Mouse (Mus musculus): ENCODE results near the gene Lmna. TPM values are rescaled to one million over a fixed set of nuclear protein-coding genes. Genes with fewer than 3 reads are reported as not detected.

The Lmna gene
- total RNA-seq, 1 experiment from 2014 or later, result 91.1 TPM

DNA sequence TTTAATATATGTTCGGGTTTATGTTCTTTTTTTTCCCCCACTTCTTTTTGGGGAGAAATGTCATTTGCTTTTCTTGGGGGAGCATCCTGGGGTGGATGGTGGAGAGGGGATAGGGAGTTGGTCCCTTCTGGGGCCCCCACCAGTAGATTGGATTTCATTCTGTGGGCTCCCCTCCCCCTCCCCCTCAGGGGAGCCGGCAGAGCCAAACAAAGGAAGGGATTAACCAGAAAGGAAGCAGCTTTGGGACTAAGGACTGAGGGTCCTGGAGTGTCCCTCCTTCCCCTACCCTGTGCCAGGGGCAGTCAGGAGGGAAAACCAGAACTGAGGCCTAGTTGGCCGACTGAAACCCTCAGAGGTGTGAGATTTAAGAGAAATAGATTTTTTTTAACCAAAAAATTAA lies 29.6 kb upstream of the Lmna start:
- no peak for DNase-seq

DNA sequence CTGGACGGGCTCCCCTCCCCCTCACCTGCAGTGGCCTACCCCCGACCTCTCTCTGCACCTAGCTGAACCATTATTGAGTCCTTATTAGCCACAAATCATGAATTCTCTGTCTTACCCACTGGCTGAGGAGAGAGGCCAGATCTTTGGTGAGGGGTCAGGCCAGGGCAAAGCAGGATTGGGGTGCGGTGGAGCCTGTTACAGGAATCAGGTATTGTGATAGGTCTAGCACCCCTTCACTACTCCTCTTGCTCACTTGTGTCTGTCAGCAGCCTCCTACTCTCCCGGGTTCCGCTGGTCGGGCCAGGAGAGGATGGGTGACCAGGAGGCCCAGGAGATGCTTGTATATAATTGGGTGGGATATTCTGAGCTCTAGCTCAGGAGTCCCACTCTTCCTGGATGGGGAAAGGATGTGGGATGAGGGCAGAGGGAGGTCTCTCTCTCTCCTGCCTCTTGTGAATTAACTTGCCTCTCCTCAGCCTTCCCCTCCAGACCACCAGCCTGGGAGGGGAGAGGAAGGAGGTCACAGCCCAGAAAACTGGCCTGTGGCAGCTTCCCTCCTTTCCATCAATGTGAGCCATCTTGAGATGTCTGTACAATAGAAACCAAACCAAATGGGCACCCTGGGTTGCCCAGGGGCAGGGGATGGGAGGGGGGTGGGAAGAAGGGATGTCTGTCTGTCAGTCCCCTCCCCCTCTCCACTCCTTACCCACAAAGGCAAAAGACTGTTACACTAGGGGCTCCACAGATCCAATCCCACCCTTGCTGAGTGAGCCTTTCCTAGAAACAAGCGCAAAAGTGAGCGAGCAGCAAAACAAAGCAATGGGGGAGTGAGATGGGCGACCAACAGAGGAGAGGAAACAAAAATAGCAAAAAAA lies 28.8 kb upstream of the Lmna start:
- no peak for DNase-seq

DNA sequence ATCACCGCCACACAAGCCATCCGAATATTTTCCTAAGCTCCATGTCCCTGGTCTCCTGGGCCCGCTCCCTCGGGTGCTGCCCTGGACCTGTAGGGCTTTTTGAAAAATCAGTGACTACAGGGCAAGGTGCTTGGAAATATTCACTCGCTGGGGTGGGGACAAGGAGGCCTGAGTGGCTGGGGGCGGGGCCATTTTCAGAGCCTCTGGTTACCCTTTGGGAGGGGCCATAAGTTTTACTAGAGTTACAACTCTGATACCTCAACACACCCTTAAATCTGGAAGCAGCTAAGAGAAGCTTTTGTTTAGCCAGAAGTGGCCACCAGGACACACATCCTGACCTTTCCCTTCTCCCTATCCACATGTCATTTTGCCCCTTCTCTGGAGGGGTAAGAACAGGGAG lies 27.4 kb upstream of the Lmna start:
- DNase-seq, result no peak

DNA sequence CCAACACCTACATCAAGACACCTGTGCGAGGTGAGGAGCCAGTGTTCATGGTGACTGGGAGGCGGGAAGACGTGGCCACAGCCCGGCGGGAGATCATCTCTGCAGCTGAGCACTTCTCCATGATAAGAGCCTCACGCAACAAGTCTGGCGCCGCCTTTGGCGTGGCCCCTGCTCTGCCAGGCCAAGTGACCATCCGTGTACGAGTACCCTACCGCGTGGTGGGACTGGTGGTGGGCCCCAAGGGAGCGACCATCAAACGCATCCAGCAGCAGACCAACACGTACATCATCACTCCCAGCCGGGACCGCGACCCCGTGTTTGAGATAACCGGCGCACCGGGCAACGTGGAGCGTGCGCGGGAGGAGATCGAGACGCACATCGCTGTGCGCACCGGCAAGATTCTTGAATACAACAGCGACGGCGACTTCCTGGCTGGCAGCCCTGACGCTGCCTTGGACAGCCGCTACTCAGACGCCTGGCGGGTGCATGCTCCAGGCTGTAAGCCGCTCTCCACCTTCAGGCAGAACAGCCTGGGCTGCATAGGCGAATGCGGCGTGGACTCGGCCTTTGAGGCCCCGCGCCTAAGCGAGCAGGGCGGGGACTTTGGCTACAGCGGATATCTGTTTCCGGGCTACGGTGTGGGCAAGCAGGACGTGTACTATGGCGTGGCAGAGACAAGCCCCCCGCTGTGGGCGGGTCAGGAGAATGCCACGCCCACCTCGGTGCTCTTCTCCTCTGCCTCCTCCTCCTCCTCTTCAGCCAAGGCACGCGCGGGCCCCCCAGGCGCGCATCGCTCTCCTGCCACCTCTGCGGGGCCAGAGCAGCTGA lies 26.6 kb upstream of the Lmna start:
- DNase-seq, result peak; percentile 76

DNA sequence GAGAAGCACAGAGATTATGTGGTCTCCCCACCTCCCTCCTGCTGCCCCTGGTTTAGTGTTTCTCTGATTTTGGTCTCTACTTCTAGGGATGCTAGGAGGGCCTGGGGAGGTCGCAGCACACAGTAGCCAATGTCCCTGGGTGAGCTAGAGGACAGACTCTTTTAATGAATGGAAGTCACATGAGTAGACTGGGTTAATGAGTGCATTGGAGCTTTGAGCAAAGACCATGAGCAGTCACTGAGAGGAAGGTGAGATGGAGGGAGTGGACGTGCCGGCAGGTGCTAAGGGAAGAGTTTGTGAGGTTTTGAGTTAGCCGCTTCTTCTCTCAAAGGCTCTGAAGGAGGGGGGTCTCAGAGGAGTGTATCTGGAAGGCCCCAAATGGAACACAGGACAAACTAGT lies 25.8 kb upstream of the Lmna start:
- DNase-seq, result no peak

DNA sequence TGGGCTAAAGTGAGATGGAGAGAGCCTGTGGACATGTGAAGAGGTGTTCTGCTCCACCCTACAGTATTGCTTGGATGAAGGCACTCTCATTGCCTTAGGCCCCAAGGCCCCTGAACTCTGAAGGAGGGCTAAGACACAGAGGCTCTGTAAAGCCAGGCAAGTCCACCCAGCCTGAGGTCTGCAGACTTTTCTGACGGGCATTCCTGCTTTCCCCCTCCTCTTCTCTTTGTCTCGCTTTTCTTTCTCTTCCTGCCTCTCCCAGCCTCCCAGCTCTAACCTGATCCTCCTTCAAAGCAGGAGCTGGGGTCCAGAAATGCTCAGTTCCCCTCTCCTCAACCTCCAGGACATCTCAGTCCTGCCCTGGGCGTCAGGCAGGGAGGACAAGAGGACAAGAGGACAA lies 25.2 kb upstream of the Lmna start:
- DNase-seq, result no peak

DNA sequence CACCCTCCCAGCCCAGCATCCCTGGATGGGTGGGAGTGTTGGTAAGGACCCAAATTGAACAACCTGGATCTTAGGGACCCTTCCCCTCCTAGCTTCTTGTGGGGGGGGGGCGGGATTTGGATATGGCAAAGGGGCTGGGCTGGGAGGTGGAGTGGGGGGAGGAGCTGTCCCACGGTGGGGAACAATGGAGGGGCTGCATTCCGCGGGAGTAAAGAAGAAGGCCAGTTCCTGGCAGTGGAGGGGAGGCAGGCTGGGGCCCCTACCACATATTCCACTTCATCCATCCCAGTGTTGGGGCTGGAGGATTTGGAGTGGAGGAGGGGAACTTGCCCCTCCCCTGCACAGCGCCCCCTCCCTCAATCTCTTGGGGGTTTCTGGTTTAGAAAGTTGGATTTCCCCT lies 23.9 kb upstream of the Lmna start:
- DNase-seq, result no peak

DNA sequence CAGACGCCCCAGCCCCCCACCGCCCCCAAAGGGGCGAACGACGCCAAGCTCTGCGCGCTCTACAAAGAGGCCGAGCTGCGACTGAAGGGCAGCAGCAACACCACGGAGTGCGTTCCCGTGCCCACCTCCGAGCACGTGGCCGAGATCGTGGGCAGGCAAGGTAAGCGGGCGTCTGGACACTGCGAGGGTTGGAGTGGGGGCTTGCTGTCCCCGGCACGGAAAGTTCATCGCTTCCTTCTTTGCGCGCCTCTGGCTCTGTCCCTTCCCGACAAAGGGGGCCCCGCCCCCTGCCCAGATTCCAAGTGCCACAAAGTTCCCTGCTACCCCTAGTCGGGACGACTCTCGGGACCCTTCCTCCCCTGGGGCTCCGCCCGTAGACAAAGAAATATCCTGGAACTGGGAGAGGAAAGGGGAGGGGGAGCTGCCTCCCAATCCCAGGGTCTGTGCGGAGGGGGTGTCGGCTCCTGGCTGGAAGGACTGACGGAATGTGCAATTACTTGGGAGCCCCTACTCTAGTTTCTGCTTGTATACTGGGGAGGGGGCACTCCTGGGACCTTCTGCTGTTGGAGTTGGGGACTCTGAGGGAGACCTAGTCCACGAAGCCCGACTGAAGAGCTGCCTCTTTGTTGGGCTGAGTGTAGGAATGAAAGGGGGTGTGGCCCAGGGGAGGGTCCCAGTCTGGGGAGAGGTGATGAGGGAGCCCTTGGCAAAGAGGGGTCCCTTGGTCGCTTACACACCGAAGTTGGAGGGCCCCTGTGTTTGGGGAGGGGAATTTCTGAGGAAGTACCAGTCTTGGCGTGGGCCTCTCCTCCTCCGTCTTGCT lies 23.1 kb upstream of the Lmna start:
- no peak for DNase-seq

DNA sequence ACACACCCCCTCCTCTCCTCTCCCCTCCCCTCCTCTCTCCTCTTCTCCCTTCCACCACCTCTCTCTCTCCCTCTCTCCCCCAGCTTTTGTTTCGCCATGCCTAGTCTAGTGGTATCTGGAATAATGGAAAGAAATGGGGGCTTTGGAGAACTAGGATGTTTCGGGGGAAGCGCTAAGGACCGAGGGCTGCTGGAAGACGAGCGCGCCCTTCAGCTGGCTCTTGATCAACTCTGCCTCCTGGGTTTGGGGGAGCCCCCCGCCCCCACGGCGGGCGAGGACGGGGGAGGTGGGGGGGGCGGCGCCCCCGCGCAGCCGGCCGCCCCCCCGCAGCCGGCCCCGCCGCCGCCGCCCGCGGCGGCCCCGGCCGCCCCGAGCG lies 22.5 kb upstream of the Lmna start, which contains the start of gene Mex3a:
Gene Mex3a (plus strand): TSS at position 97 of the 376 bp plus-strand sequence.
- no peak for DNase-seq

DNA sequence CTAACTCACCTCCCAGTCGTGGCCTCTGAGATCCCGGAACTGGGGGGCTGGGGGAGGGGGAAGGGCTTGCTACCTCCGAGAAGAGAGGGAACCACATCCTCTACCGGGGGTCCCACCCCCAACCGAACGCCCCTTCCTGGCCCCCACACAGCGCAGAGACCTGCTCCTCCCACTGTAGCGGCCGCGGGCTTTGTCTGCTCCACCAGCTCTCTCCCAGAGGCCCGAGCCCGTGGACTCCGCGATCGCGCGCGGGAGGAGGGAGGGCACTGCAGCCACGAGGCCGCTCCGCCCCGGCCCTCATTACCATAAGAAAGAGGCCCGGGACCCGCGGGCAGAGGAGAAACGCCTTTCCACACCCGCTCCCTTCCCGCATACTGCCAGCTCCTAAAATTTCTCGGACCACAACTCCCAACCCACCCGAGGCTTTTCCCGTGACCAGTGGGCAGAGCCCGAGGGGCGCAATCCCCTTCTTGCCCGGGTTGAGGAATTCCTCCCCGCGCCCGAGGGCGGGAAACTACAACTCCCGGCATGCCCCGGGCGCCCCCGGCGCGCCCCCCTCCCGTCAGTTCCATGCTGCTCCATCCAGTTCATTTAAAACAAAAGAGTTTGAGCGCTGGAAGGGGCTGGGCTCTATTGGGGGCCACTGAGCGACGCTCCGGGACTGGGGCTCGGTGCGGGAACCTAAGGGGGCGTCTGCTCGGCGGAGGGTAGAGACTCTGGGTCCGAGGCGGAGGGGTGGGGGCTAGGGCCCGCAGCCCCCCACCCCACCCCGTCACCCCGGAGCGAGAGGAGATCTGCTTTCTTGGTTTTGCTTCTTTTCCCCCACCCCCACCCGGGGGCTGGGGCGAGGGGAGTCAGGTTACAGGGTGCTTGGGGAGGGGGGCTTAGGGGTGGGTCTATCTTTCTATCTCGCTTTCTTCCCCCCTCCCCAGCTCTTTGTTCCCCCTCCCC lies 21.9 kb upstream of the Lmna start:
- peak; percentile 87 for DNase-seq

DNA sequence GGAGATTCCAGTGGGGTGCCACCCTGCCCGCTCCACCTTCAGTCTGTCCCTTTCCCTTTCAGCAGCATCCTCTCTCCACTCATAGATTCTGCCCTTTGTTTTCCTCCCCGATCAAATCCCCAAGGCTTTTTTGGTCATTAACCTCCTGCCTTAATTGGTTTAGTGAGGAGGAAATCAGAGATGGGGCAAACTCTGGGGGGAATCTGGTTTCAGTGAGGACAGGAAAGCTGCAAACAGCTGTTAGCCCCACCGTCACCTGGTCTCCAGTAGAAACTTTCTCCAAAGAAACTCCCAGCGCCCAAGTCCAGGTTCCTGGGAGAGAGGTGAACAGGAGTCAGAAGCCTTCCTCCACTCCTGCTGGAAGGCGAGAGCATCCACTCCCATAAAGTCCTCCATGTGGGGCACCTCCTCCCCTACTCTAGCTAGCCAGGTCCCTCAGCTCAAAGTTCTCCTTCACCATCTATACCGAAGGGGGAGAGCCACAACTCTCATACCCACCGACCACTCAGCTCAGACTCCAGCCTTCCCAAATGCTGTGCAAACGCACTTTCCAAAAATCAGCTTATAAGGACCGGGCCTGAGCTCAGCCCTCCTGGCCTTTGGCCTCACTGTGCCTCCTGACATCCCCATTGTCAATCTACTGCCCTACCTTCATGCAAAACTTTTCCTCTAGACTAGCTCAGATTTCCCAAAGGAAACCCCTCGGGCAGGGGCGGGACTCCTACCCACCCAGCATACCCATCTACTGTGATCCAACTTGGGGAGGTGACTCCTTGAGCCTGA lies 20.5 kb upstream of the Lmna start:
- no peak for DNase-seq

DNA sequence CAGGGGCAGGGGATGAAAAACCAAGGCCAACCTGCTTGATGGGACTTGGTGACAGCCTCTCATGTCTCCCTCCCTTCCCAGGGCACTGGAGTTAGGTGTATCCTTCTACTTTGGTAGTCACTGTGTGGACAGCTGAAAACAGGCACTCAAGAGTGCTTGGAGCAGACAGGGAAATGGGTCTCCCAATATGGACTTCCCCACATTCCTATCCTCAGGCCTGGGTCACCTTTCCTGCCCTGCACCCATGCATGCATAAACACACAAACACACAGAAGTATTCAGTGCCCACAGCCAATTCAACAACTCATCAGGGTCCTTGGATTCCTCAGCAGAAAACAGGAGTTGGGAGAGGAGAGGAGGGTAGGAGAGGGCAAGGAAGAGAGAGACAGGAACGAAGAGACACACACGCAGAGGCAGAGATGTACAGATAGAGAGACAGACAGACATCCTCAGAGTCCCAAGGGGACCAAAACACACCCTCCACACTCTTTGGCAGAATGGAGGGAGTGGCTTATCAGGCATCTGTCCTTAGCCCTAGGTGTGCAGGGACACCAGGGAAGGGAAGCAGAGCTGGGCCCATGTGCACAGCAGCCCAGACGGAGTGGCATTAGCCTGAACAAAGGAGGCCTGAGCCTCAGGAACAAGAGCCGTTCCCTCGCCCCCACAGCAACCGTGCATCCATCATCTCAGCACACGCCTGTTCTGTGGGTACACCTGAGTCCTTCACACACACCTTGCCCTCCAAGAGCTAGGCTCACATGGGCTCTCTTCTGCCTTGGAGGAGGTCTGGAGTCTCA lies 19.6 kb upstream of the Lmna start:
- DNase-seq, result no peak

DNA sequence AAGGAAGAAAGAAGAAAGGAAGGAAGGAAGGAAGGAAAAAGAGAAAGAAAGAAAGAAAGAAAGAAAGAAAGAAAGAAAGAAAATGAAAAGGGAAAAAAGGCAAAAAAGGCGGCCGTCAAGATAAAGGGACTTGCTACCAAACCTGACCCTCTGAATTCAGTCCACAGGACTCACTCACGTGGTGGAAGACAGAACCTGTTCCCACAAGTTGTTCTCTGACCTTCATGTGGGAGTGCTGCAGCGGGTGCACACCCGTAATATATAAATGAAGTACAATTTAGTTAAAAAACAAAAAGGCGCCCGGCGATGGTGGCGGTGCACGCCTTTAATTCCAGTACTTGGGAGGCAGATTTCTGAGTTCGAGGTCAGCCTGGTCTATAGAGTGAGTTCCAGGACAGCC lies 18.9 kb upstream of the Lmna start:
- DNase-seq, result no peak

DNA sequence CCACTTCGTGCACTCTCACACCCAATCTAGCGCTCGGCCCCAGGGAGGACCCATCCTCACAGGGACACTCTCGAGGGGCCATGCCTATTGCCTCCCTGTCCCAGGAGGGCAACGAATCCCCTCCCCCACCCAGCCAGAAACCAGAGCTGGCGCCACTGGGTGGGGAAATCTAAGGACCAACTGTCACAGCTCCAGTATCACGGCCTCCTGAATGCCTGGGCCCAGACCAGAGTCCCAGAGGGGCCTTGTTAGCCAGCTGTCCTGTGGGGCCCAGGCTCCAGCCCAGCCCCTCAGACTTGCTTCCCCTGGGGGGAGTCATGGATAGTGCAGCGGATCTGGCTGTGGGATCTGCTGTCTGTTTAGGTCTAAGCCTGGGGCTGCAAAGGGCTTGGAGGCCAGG lies 17.8 kb upstream of the Lmna start:
- no peak for DNase-seq

DNA sequence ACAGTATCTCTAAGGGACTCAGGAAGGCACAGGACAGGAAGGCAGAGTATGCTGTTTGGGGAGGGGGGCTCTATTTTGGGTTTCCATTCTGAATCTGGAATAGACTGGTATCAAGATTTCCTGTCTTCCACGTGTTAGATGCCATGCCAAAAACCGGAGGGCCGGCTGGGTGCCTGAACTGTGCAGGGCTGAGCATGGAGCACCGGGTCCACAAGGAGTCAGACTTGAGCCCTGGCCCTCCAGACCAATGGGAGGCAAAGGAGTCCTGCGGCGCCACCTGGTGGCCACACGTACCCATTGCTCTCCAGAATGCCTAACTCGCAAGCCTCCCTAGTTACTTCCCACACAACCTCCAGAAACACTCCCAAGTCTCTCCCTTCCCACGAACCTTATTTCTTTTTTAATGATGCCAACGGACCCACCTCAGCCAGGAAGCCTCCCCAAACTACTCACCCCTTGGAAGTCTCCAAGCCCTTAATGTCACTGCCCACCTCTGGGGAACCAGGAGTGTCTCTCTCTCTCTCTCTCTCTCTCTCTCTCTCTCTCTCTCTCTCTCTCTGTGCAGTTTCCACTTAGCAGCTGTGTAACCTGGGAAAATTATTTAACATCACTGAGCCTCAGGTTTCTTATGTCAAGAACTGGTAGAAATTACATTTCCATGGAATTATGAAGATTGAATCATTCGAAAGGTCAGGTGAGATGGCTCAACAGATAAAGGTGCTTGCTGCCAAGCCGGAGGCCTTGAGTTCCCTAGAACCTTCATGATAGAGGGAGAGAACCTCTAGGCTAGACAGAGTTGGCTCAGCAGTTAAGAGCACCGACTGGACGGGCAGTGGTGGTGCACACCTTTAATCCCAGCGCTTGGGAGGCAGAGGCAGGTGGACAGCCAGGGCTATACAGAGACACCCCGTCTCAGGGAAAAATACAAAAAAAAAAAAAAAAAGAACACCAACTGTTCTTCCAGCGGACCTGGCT lies 16.7 kb upstream of the Lmna start:
- peak; percentile 86 for DNase-seq

DNA sequence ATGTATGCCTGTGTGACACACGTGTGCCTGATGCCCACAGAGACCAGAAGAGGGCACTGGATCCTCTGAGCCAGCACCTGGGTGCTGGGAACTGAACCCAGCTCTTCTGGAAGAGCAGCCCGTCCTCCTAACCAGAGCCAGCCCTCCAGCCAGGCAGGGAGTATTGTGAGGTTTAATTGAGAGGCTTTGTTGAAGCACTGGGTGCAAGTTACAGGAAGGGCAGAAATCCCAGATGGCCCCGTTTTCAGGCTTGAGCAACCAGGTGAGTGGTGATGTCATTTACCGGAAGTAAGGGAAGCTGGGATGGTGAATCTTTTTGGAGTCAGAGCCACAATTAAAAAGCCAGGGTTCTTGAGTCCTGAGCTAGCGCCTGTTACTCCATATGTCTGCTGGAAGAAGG lies 15.3 kb upstream of the Lmna start:
- DNase-seq, result no peak

DNA sequence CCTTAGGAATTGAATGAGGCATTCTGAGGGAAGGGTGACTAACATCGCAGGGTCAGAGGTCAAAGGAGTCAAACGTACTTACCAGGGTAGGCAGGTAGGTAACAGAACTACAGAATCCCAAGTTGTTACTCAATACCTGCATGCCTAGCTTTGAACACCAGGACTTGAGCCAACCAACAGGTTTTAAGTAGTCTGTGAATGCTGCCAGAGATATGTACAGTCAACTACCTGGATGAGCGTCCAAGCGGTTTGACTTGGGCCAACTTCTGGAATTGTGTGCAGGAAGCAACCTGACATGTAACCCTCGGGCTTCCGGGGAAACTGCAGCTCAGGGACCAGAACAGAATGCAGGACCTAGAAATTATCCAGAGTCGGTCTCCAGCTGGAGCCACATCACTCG lies 13.3 kb upstream of the Lmna start:
- no peak for DNase-seq

DNA sequence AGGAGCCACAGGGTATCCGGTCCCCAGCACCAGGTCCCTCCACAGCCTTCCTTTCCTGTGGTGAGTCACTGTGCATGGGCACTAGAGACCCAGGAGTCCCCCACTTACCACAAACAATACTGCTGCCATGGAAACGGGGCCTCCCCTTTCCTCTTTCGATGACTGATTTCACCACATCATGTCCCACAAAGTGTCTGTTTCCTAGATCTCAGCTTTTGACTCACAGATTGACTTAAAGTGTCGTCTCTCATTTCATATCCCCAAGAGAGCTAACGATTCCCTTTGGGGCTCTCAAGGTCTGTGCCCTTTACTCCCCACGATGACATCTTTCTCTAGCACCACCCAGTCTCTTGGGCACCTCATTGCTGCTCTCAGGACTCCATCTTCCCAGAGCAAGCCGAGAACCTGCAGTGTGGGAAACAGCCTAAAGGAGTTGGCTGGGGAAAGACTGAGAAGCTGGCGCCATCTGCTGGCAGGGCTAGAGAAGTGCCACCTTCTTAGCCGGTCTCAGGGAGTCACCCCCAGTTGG lies 12.1 kb upstream of the Lmna start:
- peak; percentile 80 for DNase-seq

Measured in adrenal gland, postnatal 25 days (tissue).